Mouse (Mus musculus): ENCODE results near the gene Trim43a. TPM values are rescaled to one million over a fixed set of nuclear protein-coding genes. Genes with fewer than 3 reads are reported as not detected.
A peak's percentile ranks its signal among the peaks of the same experiment; 100 is the strongest.
"Not testable (repeated sequence)": the region's sequence is repeated elsewhere in the genome, so short reads cannot be mapped to it uniquely, and the experiment has no call there.

Gene Trim43a
- polyA plus RNA-seq, 1 experiment: not detected

DNA sequence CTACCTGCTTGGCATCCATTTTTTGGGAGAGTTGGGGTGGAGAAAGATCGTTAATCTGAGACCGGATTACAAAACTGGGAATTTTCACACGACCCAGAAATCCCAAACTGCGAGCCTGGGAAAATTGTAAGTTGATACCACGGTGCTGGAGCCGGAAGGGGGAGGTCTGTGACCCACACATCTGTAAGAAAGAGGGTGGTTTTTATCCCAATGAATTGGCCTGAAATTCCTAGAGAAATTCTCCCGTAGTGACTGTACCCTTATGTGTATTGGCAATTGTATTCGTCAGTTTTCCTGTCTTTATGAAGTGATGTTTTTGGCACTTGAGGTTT, 32.1 kb upstream of the Trim43a start:
- WGBS: under 1% methylated on average over 8 of the region's 8 CpGs
- TF ChIP-seq CTCF (IDR thresholded peaks at IDR 0.05; ENCODE audit: insufficient read depth, low read depth, low read length): no peak
- no peak for TF ChIP-seq POLR2A (IDR thresholded peaks at IDR 0.05; ENCODE audit: insufficient read depth, low read depth, low read length)

DNA sequence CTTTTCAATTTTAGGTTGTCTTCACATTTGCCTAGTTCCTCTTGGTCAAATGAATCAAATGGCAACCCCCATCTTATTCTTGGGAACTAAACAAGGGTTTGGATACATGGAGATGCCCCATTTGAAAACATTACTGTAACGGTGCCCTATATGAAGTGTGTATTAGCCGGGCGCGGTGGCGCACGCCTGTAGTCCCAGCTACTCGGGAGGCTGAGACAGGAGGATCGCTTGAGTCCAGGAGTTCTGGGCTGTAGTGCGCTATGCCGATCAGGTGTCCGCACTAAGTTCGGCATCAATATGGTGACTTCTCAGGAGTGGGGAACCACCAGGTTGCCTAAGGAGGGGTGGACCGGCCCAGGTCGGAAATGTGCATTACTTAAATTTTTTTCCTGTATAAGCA, 27.6 kb upstream of the Trim43a start:
- TF ChIP-seq POLR2A (IDR thresholded peaks at IDR 0.05; ENCODE audit: insufficient read depth, low read depth, low read length): no peak
- TF ChIP-seq CTCF (IDR thresholded peaks at IDR 0.05; ENCODE audit: insufficient read depth, low read depth, low read length): no peak
- no peak overlapping the region for H3K4me3 ChIP-seq (ENCODE audit: insufficient read depth, low read depth, low read length)
- H3K4me1 ChIP-seq (ENCODE audit: control insufficient read depth, insufficient read depth, low read length): peaks cover 8% of the 10 kb centered on the region
- no peak overlapping the region for H3K27ac ChIP-seq (ENCODE audit: insufficient read depth, low read depth, low read length)
- 98% methylated on average over 14 of the region's 14 CpGs for WGBS

More for the DNA sequence above, 32.1 kb upstream of the Trim43a start:
- peak overlapping the region; percentile 99 for H3K4me3 ChIP-seq (ENCODE audit: insufficient read depth, low read depth, low read length)
- H3K4me1 ChIP-seq (ENCODE audit: control insufficient read depth, insufficient read depth, low read length): peaks cover 5% of the 10 kb centered on the region
- H3K27ac ChIP-seq (ENCODE audit: insufficient read depth, low read depth, low read length): peak overlapping the region; percentile 90

DNA sequence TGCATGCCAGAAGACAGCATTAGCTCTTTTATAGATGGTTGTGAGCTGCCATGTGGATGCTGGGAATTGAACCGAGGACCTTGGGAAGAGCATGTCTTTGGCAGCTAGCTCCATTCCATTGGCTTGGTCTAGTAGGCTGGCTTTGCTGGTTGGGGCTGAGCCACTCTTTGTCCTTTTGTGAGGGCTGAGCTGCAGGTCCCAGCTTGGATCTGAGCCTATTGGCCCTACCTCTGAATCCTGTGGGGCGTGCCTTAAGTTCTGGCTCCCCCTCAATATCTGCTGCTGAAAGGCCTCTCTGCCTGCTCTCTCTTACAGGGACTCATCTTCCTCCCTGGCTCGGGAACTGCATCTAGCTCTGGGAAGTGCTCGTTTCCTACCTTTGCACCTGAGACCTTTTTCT, 22.5 kb upstream of the Trim43a start:
- Histone ChIP-seq H3K4me3 (ENCODE audit: insufficient read depth, low read depth, low read length) (no peak overlapping the region), H3K4me1 (ENCODE audit: control insufficient read depth, insufficient read depth, low read length) (peaks cover 5% of the 10 kb centered on the region; the same call in 1 of the 2 replicates), H3K27ac (ENCODE audit: insufficient read depth, low read depth, low read length) (no peak overlapping the region)
- no peak for TF ChIP-seq CTCF (IDR thresholded peaks at IDR 0.05; ENCODE audit: insufficient read depth, low read depth, low read length)
- TF ChIP-seq POLR2A (IDR thresholded peaks at IDR 0.05; ENCODE audit: insufficient read depth, low read depth, low read length): no peak
- WGBS: 67% methylated on average over 4 of the region's 4 CpGs

DNA sequence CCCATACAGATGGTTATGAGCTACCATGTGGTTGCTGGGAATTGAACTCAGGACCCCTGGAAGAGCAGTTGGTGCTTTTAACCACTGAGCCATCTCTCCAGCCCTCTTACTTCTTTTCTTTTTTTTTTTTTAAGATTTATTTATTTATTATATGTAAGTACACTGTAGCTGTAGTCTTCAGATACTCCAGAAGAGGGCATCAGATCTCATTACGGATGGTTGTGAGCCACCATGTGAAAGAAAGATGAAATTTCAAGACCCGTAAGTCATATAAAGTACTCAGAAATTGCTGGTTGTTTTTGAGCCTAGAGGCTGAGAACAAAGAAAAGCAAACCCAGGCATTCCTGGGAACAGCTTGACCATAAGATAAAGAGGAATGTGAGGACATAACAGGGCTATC, 19.2 kb upstream of the Trim43a start:
- 88% methylated on average over 2 of the region's 2 CpGs for WGBS
- not testable (repeated sequence) for H3K4me3 ChIP-seq (ENCODE audit: insufficient read depth, low read depth, low read length); H3K4me1 ChIP-seq (ENCODE audit: control insufficient read depth, insufficient read depth, low read length); H3K27ac ChIP-seq (ENCODE audit: insufficient read depth, low read depth, low read length)

DNA sequence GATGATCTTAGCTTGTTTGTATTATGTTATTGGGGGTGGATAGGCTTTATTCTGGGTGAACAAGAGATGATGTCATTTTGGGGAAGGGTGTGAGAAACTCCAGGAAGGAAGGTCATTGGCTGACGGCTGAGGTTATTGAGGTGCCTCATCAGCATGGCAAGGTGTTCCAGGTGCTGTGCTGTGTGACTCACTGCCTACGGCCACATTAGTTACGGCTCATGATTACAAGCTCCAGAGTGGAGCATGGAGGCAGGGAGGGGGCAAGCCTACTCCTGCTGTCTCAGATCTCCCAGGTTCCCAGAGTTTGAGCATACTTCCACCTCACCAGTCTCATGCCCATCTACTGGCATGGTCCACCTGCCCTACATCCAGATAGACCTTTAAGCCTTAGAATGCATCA, 10.2 kb upstream of the Trim43a start:
- H3K4me1 ChIP-seq (ENCODE audit: control insufficient read depth, insufficient read depth, low read length); H3K4me3 ChIP-seq (ENCODE audit: insufficient read depth, low read depth, low read length): not testable (repeated sequence)
- WGBS: 97% methylated on average over 3 of the region's 3 CpGs

GRCm38 (mm10) chr9:88593708-88594107, 13.0 kb downstream of the Trim43a start:
- H3K4me3 ChIP-seq (ENCODE audit: insufficient read depth, low read depth, low read length); H3K4me1 ChIP-seq (ENCODE audit: control insufficient read depth, insufficient read depth, low read length); H3K27ac ChIP-seq (ENCODE audit: insufficient read depth, low read depth, low read length): not testable (repeated sequence)
- WGBS: 81% methylated on average over 6 of the region's 6 CpGs

More for the DNA sequence above, 10.2 kb upstream of the Trim43a start:
- H3K27ac ChIP-seq (ENCODE audit: insufficient read depth, low read depth, low read length): not testable (repeated sequence)

- not testable (repeated sequence) for H3K4me1 ChIP-seq (ENCODE audit: control insufficient read depth, insufficient read depth, low read length); H3K27ac ChIP-seq (ENCODE audit: insufficient read depth, low read depth, low read length)
- H3K4me3 ChIP-seq (ENCODE audit: insufficient read depth, low read depth, low read length): peak overlapping the region; percentile 51
- WGBS: 2% methylated on average over 50 of the region's 50 CpGs
Measured at GRCm38 (mm10) chr9:88599206-88600162, 18.8 kb downstream of the Trim43a start.

GRCm38 (mm10) chr9:88625803-88626514, 45.3 kb downstream of the Trim43a start:
- H3K4me1 ChIP-seq (ENCODE audit: control insufficient read depth, insufficient read depth, low read length); H3K27ac ChIP-seq (ENCODE audit: insufficient read depth, low read depth, low read length); H3K4me3 ChIP-seq (ENCODE audit: insufficient read depth, low read depth, low read length): not testable (repeated sequence)
- 75% methylated on average over 17 of the region's 20 CpGs for WGBS

- 94% methylated on average over 1 of the region's 1 CpGs for WGBS
Measured at GRCm38 (mm10) chr9:88638125-88638524, 57.4 kb downstream of the Trim43a start.

More at GRCm38 (mm10) chr9:88638125-88638524, 57.4 kb downstream of the Trim43a start:
- not testable (repeated sequence) for H3K4me1 ChIP-seq (ENCODE audit: control insufficient read depth, insufficient read depth, low read length); H3K4me3 ChIP-seq (ENCODE audit: insufficient read depth, low read depth, low read length); H3K27ac ChIP-seq (ENCODE audit: insufficient read depth, low read depth, low read length)

Other genes starting within 250 kb of the Trim43a start
- not detected in 2 replicates for gene Snx14, start 141.9 kb upstream of the Trim43a start, polyA plus RNA-seq (2012; ENCODE audit: insufficient read depth, insufficient read length, low replicate concordance, missing spikeins)
- not detected in 2 replicates for gene Gm20537, start 124.3 kb upstream of the Trim43a start, polyA plus RNA-seq (2012; ENCODE audit: insufficient read depth, insufficient read length, low replicate concordance, missing spikeins)
- gene Syncrip, start 98.3 kb upstream of the Trim43a start, polyA plus RNA-seq (2012; ENCODE audit: insufficient read depth, insufficient read length, low replicate concordance, missing spikeins): 280 TPM in 1 of 2 replicates, not detected in the other
- not detected in 2 replicates for gene Zfp949, start 32.9 kb upstream of the Trim43a start, polyA plus RNA-seq (2012; ENCODE audit: insufficient read depth, insufficient read length, low replicate concordance, missing spikeins)
- not detected in 2 replicates for gene Mthfsl, start 139.4 kb downstream of the Trim43a start, polyA plus RNA-seq (2012; ENCODE audit: insufficient read depth, insufficient read length, low replicate concordance, missing spikeins)
- gene Bcl2a1d, start 151.0 kb downstream of the Trim43a start, polyA plus RNA-seq (2012; ENCODE audit: insufficient read depth, insufficient read length, low replicate concordance, missing spikeins): not detected in 2 replicates

All from olfactory bulb, adult 2 months (tissue).